ENCODE assay signal across 8 mouse cellular contexts in genomic region chr19:7274326-7274990, GRCm38 (mm10). TPM values are rescaled to one million over a fixed set of nuclear protein-coding genes. Genes with fewer than 3 reads are reported as not detected.
DNase-seq lines count a peak whose midpoint lies in the region.

No protein-coding gene starts in this region.

- peak; percentile 20 for DNase-seq in kidney, postnatal 10 days
- DNase-seq in kidney, adult 11 months = no peak
- peak; percentile 42 to 52 for DNase-seq in adrenal gland, postnatal 36 days
- DNase-seq in fat pad, adult 2 months (ENCODE audit: extremely low read depth, low read depth, low spot score) = peak; percentile 58
- peak; percentile 66 to 72 for DNase-seq in layer of hippocampus, adult 8-10 months (ENCODE audit: low spot score in 2 of 2)
- peak; percentile 40 for DNase-seq in right cerebral cortex, postnatal 4 days
- no peak for DNase-seq in gastrocnemius, adult 18-20 months (ENCODE audit: low spot score)
- DNase-seq in urinary bladder, postnatal 10 days (ENCODE audit: low spot score) = no peak

RNA-seq across cellular contexts. Expression of gene Rcor2, which starts 7.3 kb away (rescaled TPM):
- total RNA-seq in adrenal gland, postnatal 36 days (2021) = 1 to 10 TPM; 2.0 to 4.4 TPM
- 10 to 100 TPM; 12.7 to 17.0 (median 14.6) TPM for total RNA-seq in layer of hippocampus, adult 8-10 months (2022)
- 1 to 10 TPM; 2.2 to 2.7 TPM for total RNA-seq in gastrocnemius, adult 18-20 months (2021)

RNA-seq across cellular contexts. Expression of gene Naa40, which starts 33.5 kb away (rescaled TPM):
- total RNA-seq in adrenal gland, postnatal 36 days (2021) = 10 to 100 TPM; 18.6 to 25.6 TPM
- total RNA-seq in layer of hippocampus, adult 8-10 months (2022) = 10 to 100 TPM; 34.6 to 44.2 (median 36.6) TPM
- total RNA-seq in gastrocnemius, adult 18-20 months (2021) = 10 to 100 TPM; 11.6 to 12.2 TPM

RNA-seq across cellular contexts. Expression of gene Cox8a, which starts 57.0 kb away (rescaled TPM):
- 1,000 to 10,000 TPM; 1,022 to 1,091 TPM for total RNA-seq in adrenal gland, postnatal 36 days (2021)
- total RNA-seq in layer of hippocampus, adult 8-10 months (2022) = 1,000 to 10,000 TPM; 1,017 to 1,089 (median 1,062) TPM
- 100 to 1,000 TPM in 1 of 2 experiments, 10 to 100 TPM in 1; 72.3 to 102 TPM for total RNA-seq in gastrocnemius, adult 18-20 months (2021)

Comparison
In these comparisons a context has a peak if more than half of its experiments do, and no peak if none do; other contexts are left out.
1. DNase-seq: peak in kidney, postnatal 10 days (single experiment), adrenal gland, postnatal 36 days (2 of 2), fat pad, adult 2 months (single experiment), layer of hippocampus, adult 8-10 months (2 of 2) and right cerebral cortex, postnatal 4 days (single experiment); none in kidney, adult 11 months (single experiment), gastrocnemius, adult 18-20 months (single experiment) and urinary bladder, postnatal 10 days (single experiment).
2. RNA of gene Cox8a, which starts 57.0 kb away (total RNA-seq): 1,022 to 1,091 TPM in adrenal gland, postnatal 36 days and 1,017 to 1,089 TPM in layer of hippocampus, adult 8-10 months; 72.3 to 102 TPM in gastrocnemius, adult 18-20 months; every median in the first group is over 4 times any median in the second.